Mouse (Mus musculus): ENCODE data around the gene Tmem25. TPM values are rescaled to one million over a fixed set of nuclear protein-coding genes. Genes with fewer than 3 reads are reported as not detected.
"Not testable (repeated sequence)": the region's sequence is repeated elsewhere in the genome, so short reads cannot be mapped to it uniquely, and the experiment has no call there.

Tmem25 gene
- polyA plus RNA-seq, 1 experiment = 0.85 TPM

GRCm38 (mm10) chr9:44802808-44803450, 3.8 kb upstream of the Tmem25 start, which contains the start of gene Ttc36:
Gene Ttc36, minus strand, starts transcription at chr9:44803072.
- no peak within 1 kb of the TSS for H3K27ac ChIP-seq (ENCODE audit: control insufficient read depth, insufficient read depth, low read depth, low read length, poor library complexity)
- 68% methylated on average over 4 of the region's 4 CpGs for WGBS
- TF ChIP-seq CTCF (IDR thresholded peaks at IDR 0.05; ENCODE audit: control insufficient read depth, insufficient read depth, low read length) = no peak
- no peak for TF ChIP-seq POLR2A (IDR thresholded peaks at IDR 0.05; ENCODE audit: borderline replicate concordance, control insufficient read depth, low read depth, low read length)
- no peak within 1 kb of the TSS for H3K4me3 ChIP-seq (replicated peaks; ENCODE audit: control insufficient read depth, low read depth, low read length)
- H3K4me1 ChIP-seq (ENCODE audit: control insufficient read depth, insufficient read depth, low read length) = no peaks in the 10 kb centered on the region

DNA sequence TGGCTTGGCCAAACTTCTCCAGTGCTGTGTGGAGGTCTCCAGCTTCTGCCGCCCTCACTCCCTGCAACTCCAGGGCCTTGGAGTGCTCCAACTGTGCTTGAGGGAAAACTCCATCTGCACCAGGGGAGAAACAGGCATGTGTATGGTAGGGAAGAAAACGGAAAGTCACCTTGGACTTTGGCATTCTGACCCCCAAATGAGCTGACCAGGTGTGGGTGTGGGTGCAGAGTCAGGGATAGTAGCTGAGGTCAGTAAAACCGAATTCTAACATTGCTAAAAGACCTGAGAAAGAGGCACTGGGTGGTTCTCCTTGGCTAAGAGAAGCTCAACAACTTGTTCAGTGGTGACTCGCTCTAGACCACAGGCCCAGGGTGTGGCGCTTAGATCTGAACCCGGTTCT, 2.6 kb upstream of the Tmem25 start:
- Histone ChIP-seq H3K27ac (ENCODE audit: control insufficient read depth, insufficient read depth, low read depth, low read length, poor library complexity) (no peak overlapping the region), H3K4me3 (replicated peaks; ENCODE audit: control insufficient read depth, low read depth, low read length) (no peak overlapping the region), H3K4me1 (ENCODE audit: control insufficient read depth, insufficient read depth, low read length) (no peaks in the 10 kb centered on the region)
- TF ChIP-seq POLR2A (IDR thresholded peaks at IDR 0.05; ENCODE audit: borderline replicate concordance, control insufficient read depth, low read depth, low read length) = no peak
- WGBS = 61% methylated on average over 6 of the region's 6 CpGs

GRCm38 (mm10) chr9:44799958-44800324, 834 bp upstream of the Tmem25 start:
- H3K4me1 ChIP-seq (ENCODE audit: control insufficient read depth, insufficient read depth, low read length) = no peaks in the 10 kb centered on the region
- no peak for TF ChIP-seq CTCF (IDR thresholded peaks at IDR 0.05; ENCODE audit: control insufficient read depth, insufficient read depth, low read length)
- TF ChIP-seq POLR2A (IDR thresholded peaks at IDR 0.05; ENCODE audit: borderline replicate concordance, control insufficient read depth, low read depth, low read length) = no peak
- H3K27ac ChIP-seq (ENCODE audit: control insufficient read depth, insufficient read depth, low read depth, low read length, poor library complexity) = no peak overlapping the region
- no peak overlapping the region for H3K4me3 ChIP-seq (replicated peaks; ENCODE audit: control insufficient read depth, low read depth, low read length)
- WGBS = 31% methylated on average over 9 of the region's 9 CpGs

DNA sequence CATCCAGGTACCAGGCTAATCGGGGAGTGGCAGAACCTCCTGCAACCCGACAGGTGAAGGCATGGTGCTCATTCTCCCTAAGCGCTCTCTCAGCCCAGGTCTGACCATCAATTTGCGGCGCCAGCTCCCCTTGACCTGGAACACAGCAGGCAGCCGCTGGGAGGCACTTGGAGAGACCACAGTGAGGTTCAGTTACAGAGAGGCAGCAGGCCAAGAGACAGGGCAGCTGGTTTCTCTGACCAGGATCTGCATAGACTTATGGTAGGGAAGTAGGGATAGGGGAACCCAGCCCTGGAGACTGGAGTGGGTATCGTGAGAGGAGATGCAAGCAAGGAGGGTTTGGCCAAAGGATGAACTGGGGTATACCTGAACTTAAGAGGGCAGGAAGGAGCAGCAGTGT, 809 bp downstream of the Tmem25 start:
- H3K27ac ChIP-seq (ENCODE audit: control insufficient read depth, insufficient read depth, low read depth, low read length, poor library complexity) = no peak overlapping the region
- 70% methylated on average over 7 of the region's 7 CpGs for WGBS
- no peaks in the 10 kb centered on the region for H3K4me1 ChIP-seq (ENCODE audit: control insufficient read depth, insufficient read depth, low read length)
- H3K4me3 ChIP-seq (replicated peaks; ENCODE audit: control insufficient read depth, low read depth, low read length) = no peak overlapping the region
- TF ChIP-seq POLR2A (IDR thresholded peaks at IDR 0.05; ENCODE audit: borderline replicate concordance, control insufficient read depth, low read depth, low read length) (no peak), CTCF (IDR thresholded peaks at IDR 0.05; ENCODE audit: control insufficient read depth, insufficient read depth, low read length) (no peak)

- Histone ChIP-seq H3K4me3 (replicated peaks; ENCODE audit: control insufficient read depth, low read depth, low read length) (no peak overlapping the region), H3K4me1 (ENCODE audit: control insufficient read depth, insufficient read depth, low read length) (no peaks in the 10 kb centered on the region), H3K27ac (ENCODE audit: control insufficient read depth, insufficient read depth, low read depth, low read length, poor library complexity) (no peak overlapping the region)
- no peak for TF ChIP-seq CTCF (IDR thresholded peaks at IDR 0.05; ENCODE audit: control insufficient read depth, insufficient read depth, low read length)
- 84% methylated on average over 9 of the region's 9 CpGs for WGBS
Measured at GRCm38 (mm10) chr9:44792842-44793241, 6.3 kb downstream of the Tmem25 start.

DNA sequence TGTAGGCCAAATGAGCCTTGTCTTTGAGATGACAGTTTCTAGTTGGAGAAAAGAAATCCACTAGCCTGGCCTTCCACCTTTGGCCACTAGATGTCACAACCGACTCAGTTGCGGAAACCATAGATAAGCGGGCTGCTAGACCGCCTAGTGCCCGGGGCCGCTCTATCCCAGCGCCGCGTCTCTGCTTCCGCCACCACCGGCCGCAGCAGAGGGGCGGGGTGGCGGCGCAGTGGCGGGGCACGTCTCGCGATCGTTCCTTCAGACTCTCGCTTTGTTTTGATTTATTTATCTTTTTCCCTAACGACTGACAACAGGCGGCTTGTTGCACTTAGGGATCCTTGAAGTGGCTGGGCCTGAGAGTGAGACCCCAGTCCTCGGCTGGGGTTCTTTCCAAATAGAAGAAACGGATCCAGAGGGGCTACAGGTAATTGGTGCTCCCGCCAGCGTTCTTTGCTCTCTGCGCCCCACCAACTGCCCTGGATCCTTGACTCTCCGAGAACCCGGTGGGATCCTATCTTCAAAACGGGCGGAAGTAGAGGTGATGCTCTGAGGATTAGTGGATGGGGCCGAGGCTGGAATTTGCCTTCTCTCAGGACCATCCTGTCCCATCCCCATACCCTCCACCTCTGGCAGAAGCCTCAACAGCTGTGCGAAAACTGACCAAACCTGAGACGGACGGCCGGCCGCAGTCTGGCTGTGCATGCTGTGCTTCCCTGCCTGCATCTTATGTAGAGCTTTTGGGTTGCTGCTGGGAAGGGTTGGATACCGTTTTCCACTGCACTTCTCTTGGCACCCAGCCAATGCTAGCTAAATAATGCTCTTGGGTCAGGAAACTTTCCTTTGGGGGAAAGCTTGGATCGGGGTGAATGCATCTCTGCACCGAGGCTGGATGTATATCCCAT, 26.1 kb downstream of the Tmem25 start:
- under 1% methylated on average over 41 of the region's 41 CpGs for WGBS
- H3K4me1 ChIP-seq (ENCODE audit: control insufficient read depth, insufficient read depth, low read length) = peaks cover 2% of the 10 kb centered on the region; the same call in 1 of the 2 replicates
- H3K4me3 ChIP-seq (replicated peaks; ENCODE audit: control insufficient read depth, low read depth, low read length) = peak overlapping the region; percentile 89
- TF ChIP-seq POLR2A (IDR thresholded peaks at IDR 0.05; ENCODE audit: borderline replicate concordance, control insufficient read depth, low read depth, low read length) (peak; percentile 56; the same call in 1 of the 2 replicates), CTCF (IDR thresholded peaks at IDR 0.05; ENCODE audit: control insufficient read depth, insufficient read depth, low read length) (peak; percentile 76)
- peak overlapping the region; percentile 14; the same call in 1 of the 2 replicates for H3K27ac ChIP-seq (ENCODE audit: control insufficient read depth, insufficient read depth, low read depth, low read length, poor library complexity)

DNA sequence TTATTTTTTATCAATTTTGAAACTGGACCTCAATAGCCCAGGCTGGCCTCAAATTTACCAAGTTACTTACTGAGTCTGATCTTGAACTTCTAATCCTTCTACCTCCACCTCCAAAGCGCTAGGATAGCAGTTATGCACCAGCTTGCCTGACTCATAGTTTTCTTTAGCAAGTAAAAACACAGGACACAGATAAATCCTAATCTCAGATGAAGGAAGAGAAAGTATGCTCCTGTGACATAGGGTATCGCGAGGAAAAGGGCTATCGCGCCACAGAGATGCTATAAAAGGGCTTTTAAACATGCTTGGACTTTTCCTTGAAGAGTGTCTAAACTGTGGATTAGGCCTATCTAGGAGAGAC, 26.7 kb downstream of the Tmem25 start:
- Histone ChIP-seq H3K4me1 (ENCODE audit: control insufficient read depth, insufficient read depth, low read length) (peaks cover 2% of the 10 kb centered on the region; the same call in 1 of the 2 replicates), H3K27ac (ENCODE audit: control insufficient read depth, insufficient read depth, low read depth, low read length, poor library complexity) (no peak overlapping the region), H3K4me3 (replicated peaks; ENCODE audit: control insufficient read depth, low read depth, low read length) (no peak overlapping the region)
- WGBS = 30% methylated on average over 5 of the region's 5 CpGs
- TF ChIP-seq CTCF (IDR thresholded peaks at IDR 0.05; ENCODE audit: control insufficient read depth, insufficient read depth, low read length) (no peak), POLR2A (IDR thresholded peaks at IDR 0.05; ENCODE audit: borderline replicate concordance, control insufficient read depth, low read depth, low read length) (no peak)

- Histone ChIP-seq H3K27ac (ENCODE audit: control insufficient read depth, insufficient read depth, low read depth, low read length, poor library complexity) (no peak overlapping the region), H3K4me3 (replicated peaks; ENCODE audit: control insufficient read depth, low read depth, low read length) (no peak overlapping the region), H3K4me1 (ENCODE audit: control insufficient read depth, insufficient read depth, low read length) (peaks cover 2% of the 10 kb centered on the region; the same call in 1 of the 2 replicates)
- TF ChIP-seq CTCF (IDR thresholded peaks at IDR 0.05; ENCODE audit: control insufficient read depth, insufficient read depth, low read length) (no peak), POLR2A (IDR thresholded peaks at IDR 0.05; ENCODE audit: borderline replicate concordance, control insufficient read depth, low read depth, low read length) (no peak)
- WGBS = 88% methylated on average over 5 of the region's 5 CpGs
Measured at GRCm38 (mm10) chr9:44771376-44771775, 27.7 kb downstream of the Tmem25 start.

GRCm38 (mm10) chr9:44768029-44768394, 31.1 kb downstream of the Tmem25 start:
- not testable (repeated sequence) for H3K4me3 ChIP-seq (replicated peaks; ENCODE audit: control insufficient read depth, low read depth, low read length); H3K27ac ChIP-seq (ENCODE audit: control insufficient read depth, insufficient read depth, low read depth, low read length, poor library complexity); H3K4me1 ChIP-seq (ENCODE audit: control insufficient read depth, insufficient read depth, low read length)
- 38% methylated on average over 8 of the region's 9 CpGs for WGBS

All from bone marrow, adult 2 months (tissue).